Mouse (Mus musculus): ENCODE results near the gene Arih2.
"Not testable (repeated sequence)": the region's sequence is repeated elsewhere in the genome, so short reads cannot be mapped to it uniquely, and the experiment has no call there.

The Arih2 gene

GRCm38 (mm10) chr9:108649561-108650440, 615 bp upstream of the Arih2 start:
- no peak for DNase-seq

- DNase-seq: no peak
Measured at GRCm38 (mm10) chr9:108648166-108648565, 1.0 kb downstream of the Arih2 start.

GRCm38 (mm10) chr9:108639825-108640224, 9.4 kb downstream of the Arih2 start:
- no peak for DNase-seq

- DNase-seq: no peak
Measured at GRCm38 (mm10) chr9:108635415-108635814, 13.8 kb downstream of the Arih2 start.

- no peak for DNase-seq
Measured at GRCm38 (mm10) chr9:108633846-108634245, 15.3 kb downstream of the Arih2 start.

GRCm38 (mm10) chr9:108632375-108632774, 16.8 kb downstream of the Arih2 start:
- DNase-seq: no peak

- no peak for DNase-seq
Measured at GRCm38 (mm10) chr9:108631631-108632256, 17.4 kb downstream of the Arih2 start.

GRCm38 (mm10) chr9:108630683-108631082, 18.5 kb downstream of the Arih2 start:
- DNase-seq: no peak

GRCm38 (mm10) chr9:108628141-108628540, 21.0 kb downstream of the Arih2 start:
- no peak for DNase-seq

- no peak for DNase-seq
Measured at GRCm38 (mm10) chr9:108626498-108626897, 22.7 kb downstream of the Arih2 start.

GRCm38 (mm10) chr9:108617301-108617700, 31.9 kb downstream of the Arih2 start:
- no peak for DNase-seq

GRCm38 (mm10) chr9:108611488-108611887, 37.7 kb downstream of the Arih2 start:
- no peak for DNase-seq

- DNase-seq: no peak
Measured at GRCm38 (mm10) chr9:108608889-108609288, 40.3 kb downstream of the Arih2 start.

GRCm38 (mm10) chr9:108607929-108608328, 41.3 kb downstream of the Arih2 start:
- DNase-seq: not testable (repeated sequence)

- DNase-seq: no peak
Measured at GRCm38 (mm10) chr9:108601986-108602385, 47.2 kb downstream of the Arih2 start.

GRCm38 (mm10) chr9:108600011-108600410, 49.2 kb downstream of the Arih2 start:
- DNase-seq: no peak

GRCm38 (mm10) chr9:108599021-108599566, 50.1 kb downstream of the Arih2 start:
- no peak for DNase-seq

GRCm38 (mm10) chr9:108596998-108597764, 52.0 kb downstream of the Arih2 start, which contains the start of gene P4htm:
Gene P4htm, minus strand, starts transcription at chr9:108597667.
- DNase-seq: peak; percentile 73

GRCm38 (mm10) chr9:108594354-108594753, 54.8 kb downstream of the Arih2 start:
- no peak for DNase-seq

GRCm38 (mm10) chr9:108591462-108591861, 57.7 kb downstream of the Arih2 start:
- DNase-seq: peak; percentile 56

GRCm38 (mm10) chr9:108589229-108589628, 60.0 kb downstream of the Arih2 start:
- no peak for DNase-seq

GRCm38 (mm10) chr9:108587571-108588180, 61.5 kb downstream of the Arih2 start:
- DNase-seq: peak; percentile 96

GRCm38 (mm10) chr9:108579344-108579690, 69.9 kb downstream of the Arih2 start:
- no peak for DNase-seq

Measured in layer of hippocampus, adult 9-11 months (tissue).